Comparison of ENCODE assay signal across 8 mouse cellular contexts in the genomic region with DNA sequence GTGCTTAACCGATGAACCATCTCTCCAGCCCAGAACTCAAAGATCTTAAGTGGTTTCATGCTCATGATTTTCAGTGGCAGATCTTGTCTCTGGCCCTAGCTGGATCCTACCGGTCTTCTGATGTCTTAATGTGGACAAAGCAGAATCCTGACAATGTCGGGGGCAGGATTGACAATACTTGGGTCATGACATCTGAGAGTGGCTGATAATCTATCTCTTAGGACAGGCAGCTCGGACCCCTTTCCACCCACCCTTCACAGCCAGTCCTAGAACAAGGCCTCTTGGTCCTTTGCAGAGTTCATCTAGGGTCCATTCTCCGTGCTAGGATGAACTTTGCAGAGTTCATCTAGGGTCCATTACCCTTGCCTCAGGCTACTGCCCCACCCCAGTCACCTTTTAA. TPM values are rescaled to one million over a fixed set of nuclear protein-coding genes. Genes with fewer than 3 reads are reported as not detected.
A peak's percentile ranks its signal among the peaks of the same experiment; 100 is the strongest.
DNase-seq lines count a peak whose midpoint lies in the region; ATAC-seq lines count a peak whose summit lies in the region.

No protein-coding gene starts in this region.

- H3K36me3 ChIP-seq in heart, embryonic 12.5 days: no peaks in the 10 kb centered on the region
- H3K36me3 ChIP-seq in hindbrain, embryonic 14.5 days (replicated peaks; ENCODE audit: control insufficient read depth, insufficient read depth): no peaks in the 10 kb centered on the region
- H3K36me3 ChIP-seq in midbrain, embryonic 11.5 days (ENCODE audit: control insufficient read depth, insufficient read depth, low read length): no peaks in the 10 kb centered on the region

- no peaks in the 10 kb centered on the region for H3K9me3 ChIP-seq in heart, embryonic 12.5 days (replicated peaks)
- H3K9me3 ChIP-seq in hindbrain, embryonic 14.5 days (ENCODE audit: control insufficient read depth, low read length): no peaks in the 10 kb centered on the region
- H3K9me3 ChIP-seq in midbrain, embryonic 11.5 days (ENCODE audit: control insufficient read depth, low read length): no peaks in the 10 kb centered on the region

- H3K4me2 ChIP-seq in heart, embryonic 12.5 days: peak overlapping the region; percentile 97
- H3K4me2 ChIP-seq in hindbrain, embryonic 14.5 days (replicated peaks): peak overlapping the region; percentile 92
- peak overlapping the region; percentile 96; the same call in 1 of the 2 replicates for H3K4me2 ChIP-seq in midbrain, embryonic 11.5 days

- H3K27ac ChIP-seq in heart, embryonic 12.5 days (ENCODE audit: poor library complexity, severe bottlenecking): no peak overlapping the region
- H3K27ac ChIP-seq in hindbrain, embryonic 14.5 days: no peak overlapping the region
- H3K27ac ChIP-seq in midbrain, embryonic 11.5 days (ENCODE audit: low read depth, low read length): no peak overlapping the region

- peaks cover 25% of the 10 kb centered on the region for H3K4me1 ChIP-seq in heart, embryonic 12.5 days (replicated peaks)
- peaks cover 22% of the 10 kb centered on the region for H3K4me1 ChIP-seq in hindbrain, embryonic 14.5 days (replicated peaks; ENCODE audit: control insufficient read depth, insufficient read depth, low read length)
- peaks cover 6% of the 10 kb centered on the region; the same call in 1 of the 2 replicates for H3K4me1 ChIP-seq in midbrain, embryonic 11.5 days (ENCODE audit: control insufficient read depth, insufficient read depth, low read length)

- 36% methylated on average over 5 of the region's 5 CpGs for WGBS in heart, embryonic 12.5 days
- WGBS in hindbrain, embryonic 14.5 days: 47% methylated on average over 5 of the region's 5 CpGs
- WGBS in midbrain, embryonic 11.5 days: 52% methylated on average over 5 of the region's 5 CpGs

- ATAC-seq in heart, embryonic 12.5 days (ENCODE audit: insufficient number of reproducible peaks, low FRiP score): no peak
- no peak for ATAC-seq in hindbrain, embryonic 14.5 days (ENCODE audit: low FRiP score)
- no peak for ATAC-seq in midbrain, embryonic 11.5 days (ENCODE audit: low FRiP score)
- no peak for ATAC-seq in CD4-positive, CD25-positive, alpha-beta regulatory T cell, adult 4 months

- DNase-seq in heart, postnatal 25 days (ENCODE audit: low spot score): no peak
- peak; percentile 57 for DNase-seq in c-Kit-positive CD71-positive TER-119-positive erythroid progenitor cells, embryonic 14.5 days (ENCODE audit: low spot score)
- DNase-seq in hindbrain, embryonic 14.5 days (ENCODE audit: low spot score): no peak
- no peak for DNase-seq in midbrain, embryonic 11.5 days (ENCODE audit: low spot score, missing footprints)
- no peak for DNase-seq in adrenal gland, postnatal 36 days
- no peak for DNase-seq in layer of hippocampus, adult 9-11 months

- intact Hi-C loops in heart, postnatal 25 days (cut with DNase I): no loop called here

- no peak overlapping the region for H3K9ac ChIP-seq in heart, embryonic 12.5 days
- H3K9ac ChIP-seq in hindbrain, embryonic 14.5 days: peak overlapping the region; percentile 97
- H3K9ac ChIP-seq in midbrain, embryonic 11.5 days (ENCODE audit: low read length): no peak overlapping the region

- no peak overlapping the region for H3K4me3 ChIP-seq in heart, embryonic 12.5 days
- peak overlapping the region; percentile 97 for H3K4me3 ChIP-seq in hindbrain, embryonic 14.5 days (replicated peaks; ENCODE audit: low read length)
- H3K4me3 ChIP-seq in midbrain, embryonic 11.5 days (ENCODE audit: low read depth, low read length): peak overlapping the region; percentile 68; the same call in 1 of the 2 replicates

- H3K27me3 ChIP-seq in heart, embryonic 12.5 days (replicated peaks): no peaks in the 10 kb centered on the region; the same call in 1 of the 2 replicates
- H3K27me3 ChIP-seq in hindbrain, embryonic 14.5 days (ENCODE audit: control insufficient read depth, insufficient read depth, low read length): no peaks in the 10 kb centered on the region
- H3K27me3 ChIP-seq in midbrain, embryonic 11.5 days (ENCODE audit: control insufficient read depth, insufficient read depth, low read length): no peaks in the 10 kb centered on the region

RNA-seq across cellular contexts. Expression of gene Smox, which starts 2.1 kb away (rescaled TPM):
- 21.0 and 21.3 TPM in 2 replicates for polyA plus RNA-seq in heart, embryonic 12.5 days (2016; fragmentation: Nextera tagmentation; extraction: Ambion mirVana)
- total RNA-seq in heart, postnatal 25 days (2021): 10 to 100 TPM; 27.4 to 30.6 TPM
- 29.2 and 34.7 TPM in 2 replicates for polyA plus RNA-seq in hindbrain, embryonic 14.5 days (2014; fragmentation: Nextera tagmentation; extraction: Ambion mirVana)
- polyA plus RNA-seq in midbrain, embryonic 11.5 days (2014; fragmentation: Nextera tagmentation; extraction: Ambion mirVana): 26.2 and 26.9 TPM in 2 replicates
- 10 to 100 TPM; 28.2 to 30.5 TPM for total RNA-seq in adrenal gland, postnatal 36 days (2021)
- 10 to 100 TPM; 11.7 to 15.3 TPM for polyA plus RNA-seq in CD4-positive, CD25-positive, alpha-beta regulatory T cell, adult 4 months (2017; shearing (Covaris generic))
